ENCODE assay signal across 8 mouse cellular contexts in genomic region chr1:65122574-65123372, GRCm38 (mm10). TPM values are rescaled to one million over a fixed set of nuclear protein-coding genes. Genes with fewer than 3 reads are reported as not detected.
A peak's percentile ranks its signal among the peaks of the same experiment; 100 is the strongest.
DNase-seq lines count a peak whose midpoint lies in the region; ATAC-seq lines count a peak whose summit lies in the region.

D630023F18Rik (minus strand) TSS chr1:65123214.

- no peak within 1 kb of the TSS for H3K27ac ChIP-seq in heart, embryonic 16.5 days (ENCODE audit: low read length)
- H3K27ac ChIP-seq in midbrain, embryonic 10.5 days (replicated peaks) = no peak within 1 kb of the TSS

- peak within 1 kb of the TSS; percentile 37 for H3K9ac ChIP-seq in heart, embryonic 16.5 days (ENCODE audit: low read length)

- no peaks in the 10 kb centered on the region for H3K4me1 ChIP-seq in heart, embryonic 16.5 days (ENCODE audit: control insufficient read depth, insufficient read depth, low read length)
- peaks cover 5% of the 10 kb centered on the region; the same call in 1 of the 2 replicates for H3K4me1 ChIP-seq in midbrain, embryonic 10.5 days

- H3K4me3 ChIP-seq in heart, embryonic 16.5 days (ENCODE audit: low read length) = peak within 1 kb of the TSS; percentile 45
- H3K4me3 ChIP-seq in midbrain, embryonic 10.5 days = peak within 1 kb of the TSS; percentile 40; the same call in 1 of the 2 replicates

- H3K4me2 ChIP-seq in heart, embryonic 16.5 days (ENCODE audit: low read depth, low read length) = peak within 1 kb of the TSS; percentile 64

- no peaks in the 10 kb centered on the region for H3K27me3 ChIP-seq in heart, embryonic 16.5 days (ENCODE audit: control insufficient read depth, insufficient read depth, low read length)
- H3K27me3 ChIP-seq in midbrain, embryonic 10.5 days (ENCODE audit: low read depth, poor library complexity, severe bottlenecking) = no peaks in the 10 kb centered on the region

- H3K36me3 ChIP-seq in heart, embryonic 16.5 days (ENCODE audit: control insufficient read depth, insufficient read depth) = no peaks in the 10 kb centered on the region
- no peaks in the 10 kb centered on the region for H3K36me3 ChIP-seq in midbrain, embryonic 10.5 days

- 27% methylated on average over 9 of the region's 9 CpGs for WGBS in heart, embryonic 16.5 days
- 32% methylated on average over 9 of the region's 9 CpGs for WGBS in midbrain, embryonic 10.5 days

- no peak for DNase-seq in heart, postnatal 14 days
- peak; percentile 81 for DNase-seq in brain, adult 2 months (ENCODE audit: low read depth, low spot score)
- DNase-seq in midbrain, embryonic 10.5 days (ENCODE audit: low spot score) = no peak
- DNase-seq in ovary, postnatal 10 days (ENCODE audit: low spot score) = no peak
- DNase-seq in T-cell, adult 2 months (ENCODE audit: low spot score) = no peak

- H3K9me3 ChIP-seq in heart, embryonic 16.5 days (replicated peaks; ENCODE audit: control insufficient read depth, low read length) = no peaks in the 10 kb centered on the region
- no peaks in the 10 kb centered on the region for H3K9me3 ChIP-seq in midbrain, embryonic 10.5 days (replicated peaks)

- intact Hi-C loops in heart, postnatal 14 days (cut with DNase I) = no loop called here

- no peak for ATAC-seq in heart, embryonic 16.5 days (replicated peaks; ENCODE audit: extremely low read depth, insufficient read depth, low FRiP score)
- ATAC-seq in frontal cortex, adult (ENCODE audit: low TSS enrichment) = peak; percentile 99
- ATAC-seq in erythroid progenitor cell, adult 5-6 weeks (replicated peaks; ENCODE audit: low FRiP score, poor library complexity, severe bottlenecking) = no peak

RNA-seq across cellular contexts. Expression of gene D630023F18Rik, which starts in this region (rescaled TPM):
- polyA plus RNA-seq in heart, embryonic 16.5 days (2015; fragmentation: Nextera tagmentation; extraction: Ambion mirVana) = 0.40 and 0.42 TPM in 2 replicates
- total RNA-seq in heart, postnatal 14 days (2021) = not detected
- 0.16 TPM in 1 of 2 replicates, not detected in the other for polyA plus RNA-seq in midbrain, embryonic 10.5 days (2016; fragmentation: Nextera tagmentation; extraction: Ambion mirVana)
- total RNA-seq in erythroid progenitor cell, adult 5-6 weeks (2015; ENCODE audit: low replicate concordance) = 3.8 TPM in 1 of 2 replicates, not detected in the other
- total RNA-seq in erythroid progenitor cell, adult 5-6 weeks (2017; ENCODE audit: low replicate concordance) = not detected in 2 replicates
